Mouse (Mus musculus) stomach, postnatal 0 days (tissue): ENCODE results near the gene Utp3. TPM values are rescaled to one million over a fixed set of nuclear protein-coding genes. Genes with fewer than 3 reads are reported as not detected.
A peak's percentile ranks its signal among the peaks of the same experiment; 100 is the strongest.

ENCODE experiments used
- ATAC-seq: fragments of 200-750 bp; cut with Nextera tagmentation; 2 replicates; pipeline ENCODE4 v1.8.0; 2017; ENCODE audit not compliant: low FRiP score, low TSS enrichment
- DNase-seq: peaks from one replicate; pipeline ENCODE4 v3.0.0-alpha.2; 2016; ENCODE audit warnings: low spot score
- H3K27ac ChIP-seq: fragments of 300-500 bp; sonication (generic); replicated peaks from 2 replicates; pipeline ENCODE4 v1.5.1; 2014; ENCODE audit warnings: mild to moderate bottlenecking, control low read depth
- H3K27me3 ChIP-seq: fragments of 300-500 bp; sonication (generic); 2 replicates; pipeline ENCODE4 v1.6.1; 2014; ENCODE audit warnings: low read length; ENCODE audit not compliant: control insufficient read depth, insufficient read depth
- H3K36me3 ChIP-seq: fragments of 300-500 bp; sonication (generic); 2 replicates; pipeline ENCODE4 v1.6.1; 2014; ENCODE audit warnings: low read length, mixed read lengths; ENCODE audit not compliant: control insufficient read depth, insufficient read depth
- H3K4me1 ChIP-seq: fragments of 300-500 bp; sonication (generic); replicated peaks from 2 replicates; pipeline ENCODE4 v1.6.1; 2014; ENCODE audit warnings: antibody characterized with exemption; ENCODE audit not compliant: control insufficient read depth, insufficient read depth
- H3K4me2 ChIP-seq: fragments of 300-500 bp; sonication (generic); replicated peaks from 2 replicates; pipeline ENCODE4 v1.6.1; 2014; ENCODE audit warnings: low read depth, mild to moderate bottlenecking, control low read depth, moderate library complexity
- H3K4me3 ChIP-seq: fragments of 300-500 bp; sonication (generic); 2 replicates; pipeline ENCODE4 v1.5.1; 2014; ENCODE audit warnings: low read depth, low read length, control low read depth
- H3K9ac ChIP-seq: fragments of 300-500 bp; sonication (generic); 2 replicates; pipeline ENCODE4 v1.6.1; 2014; ENCODE audit warnings: mild to moderate bottlenecking, low read length, control low read depth, mixed read lengths
- H3K9me3 ChIP-seq: fragments of 300-500 bp; sonication (generic); 2 replicates; pipeline ENCODE4 v1.6.1; 2016; ENCODE audit warnings: low read length; ENCODE audit not compliant: control insufficient read depth
- CTCF ChIP-seq: IDR thresholded peaks from 2 replicates; pipeline ENCODE4 v1.5.1; 2016; ENCODE audit warnings: antibody characterized with exemption, low read depth, mild to moderate bottlenecking, moderate library complexity
- EP300 ChIP-seq: optimal IDR thresholded peaks from 2 replicates; pipeline ENCODE3; 2016; ENCODE audit warnings: antibody characterized with exemption
- WGBS: fragments of 180-500 bp; shearing (Covaris S2); extraction: QIAGEN DNeasy Blood & Tissue Kit; methylation state at CpG from one replicate; pipeline ENCODE4 v1.1.7; 2014; 5-methylcytosine and 5-hydroxymethylcytosine counted together
- polyA plus RNA-seq: library from polyadenylated mRNA; unstranded; fragments of >200 nt; fragmentation: Nextera tagmentation; extraction: Ambion mirVana; gene quantifications from 2 replicates; pipeline ENCODE4 v1.2.1, GENCODE M21; 2015

Utp3 gene
- polyA plus RNA-seq = 34.5 and 34.9 TPM in 2 replicates

DNA sequence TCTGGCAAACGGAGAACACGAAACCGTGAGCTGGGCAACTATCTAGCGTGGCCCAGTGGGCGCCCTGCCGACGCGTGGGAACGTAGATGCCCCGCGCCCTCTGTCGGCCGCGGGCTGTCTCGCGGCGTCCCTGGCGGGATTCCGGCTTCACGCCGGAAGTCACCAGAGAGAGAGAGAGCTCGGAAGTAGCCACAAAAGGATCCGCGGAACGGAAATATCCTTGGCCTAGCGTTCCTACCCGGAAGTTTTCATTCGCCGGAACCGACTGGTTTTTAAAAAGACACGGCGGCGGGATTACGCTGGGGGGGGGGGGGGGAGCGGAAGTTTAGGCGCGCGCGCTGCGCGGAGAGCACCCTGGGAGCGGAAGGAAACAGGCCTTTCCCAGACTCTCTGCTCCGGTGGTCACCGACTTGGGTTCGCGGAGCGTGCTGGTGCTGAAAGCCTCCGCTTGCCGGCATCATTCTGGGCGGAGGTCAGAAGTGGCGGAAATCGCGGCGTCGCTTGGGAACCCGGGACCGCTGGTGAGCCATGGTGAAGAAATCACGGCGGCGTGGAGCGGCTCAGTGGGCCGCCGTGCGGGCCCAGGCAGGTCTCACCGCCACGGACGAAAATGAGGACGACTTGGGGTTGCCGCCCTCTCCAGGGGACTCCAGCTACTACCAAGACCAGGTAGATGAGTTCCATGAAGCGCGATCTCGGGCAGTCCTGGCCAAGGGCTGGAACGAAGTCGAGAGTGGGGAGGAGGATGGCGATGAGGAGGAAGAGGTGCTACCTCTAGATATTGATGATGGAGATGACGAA is at the start of gene Utp3:
Utp3 (plus strand) TSS at position 377 of the 801 bp plus-strand sequence.
- under 1% methylated on average over 68 of the region's 76 CpGs for WGBS

DNA sequence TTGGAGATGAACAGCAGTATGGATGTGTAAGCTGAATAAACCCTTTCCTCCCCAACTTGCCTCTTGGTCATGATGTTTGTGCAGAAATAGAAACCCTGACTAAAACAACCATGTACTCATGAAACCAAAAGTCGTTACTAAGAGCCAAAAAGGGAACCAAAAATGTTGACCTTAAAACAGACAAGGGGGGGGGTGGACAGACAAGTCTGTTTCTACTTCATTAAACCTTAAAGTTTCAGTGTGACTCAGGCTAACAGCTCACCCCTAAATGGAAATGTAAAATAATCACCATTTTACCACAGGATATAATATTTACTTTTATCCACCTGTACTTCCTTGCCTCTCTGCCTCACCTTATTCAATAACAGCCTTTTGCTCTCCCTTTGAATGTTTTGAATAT is 45.7 kb upstream of the Utp3 start:
- 53% methylated on average over 1 of the region's 1 CpGs for WGBS
- TF ChIP-seq CTCF (no peak), EP300 (no peak)
- Histone ChIP-seq H3K9ac (no peak overlapping the region), H3K4me2 (no peak overlapping the region), H3K9me3 (no peaks in the 10 kb centered on the region), H3K27ac (no peak overlapping the region), H3K4me3 (no peak overlapping the region), H3K27me3 (no peaks in the 10 kb centered on the region), H3K36me3 (no peaks in the 10 kb centered on the region), H3K4me1 (no peaks in the 10 kb centered on the region)
- ATAC-seq = no peak
- DNase-seq = no peak

More for the DNA sequence above, at the start of gene Utp3:
- H3K4me3 ChIP-seq = peak within 1 kb of the TSS; percentile 81
- ATAC-seq (peak; percentile 97), DNase-seq (peak; percentile 98)
- TF ChIP-seq CTCF (peak; percentile 91), EP300 (peak; percentile 80)
- H3K27me3 ChIP-seq = no peaks in the 10 kb centered on the region
- no peaks in the 10 kb centered on the region for H3K9me3 ChIP-seq
- H3K9ac ChIP-seq = peak within 1 kb of the TSS; percentile 89
- H3K4me1 ChIP-seq = peaks cover 7% of the 10 kb centered on the region; the same call in 1 of the 2 replicates
- no peaks in the 10 kb centered on the region for H3K36me3 ChIP-seq
- H3K27ac ChIP-seq = peak within 1 kb of the TSS; percentile 94
- peak within 1 kb of the TSS; percentile 68 for H3K4me2 ChIP-seq

DNA sequence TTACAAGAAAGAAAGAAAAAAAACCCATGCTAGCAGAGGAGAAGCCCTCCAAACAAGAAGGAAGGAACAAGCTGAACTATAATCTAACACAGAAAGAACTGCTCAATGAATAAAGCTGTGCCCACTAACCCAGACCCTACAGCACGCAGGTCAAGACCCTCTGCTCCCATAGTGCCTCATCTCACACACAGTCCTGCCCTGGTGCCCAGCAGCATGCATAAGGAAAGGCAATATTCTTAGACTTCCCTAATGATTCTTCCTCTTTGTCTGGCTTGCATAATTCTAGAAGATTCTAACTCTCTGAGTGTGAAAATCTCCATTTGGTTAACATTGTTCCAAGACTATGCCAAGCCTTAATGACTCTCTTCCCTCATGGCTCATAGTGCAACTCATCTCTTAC is 45.3 kb upstream of the Utp3 start:
- no peak for TF ChIP-seq CTCF
- no peak for TF ChIP-seq EP300
- Histone ChIP-seq H3K4me2 (no peak overlapping the region), H3K36me3 (no peaks in the 10 kb centered on the region), H3K27ac (no peak overlapping the region), H3K9me3 (no peaks in the 10 kb centered on the region), H3K4me1 (no peaks in the 10 kb centered on the region), H3K9ac (no peak overlapping the region), H3K4me3 (no peak overlapping the region), H3K27me3 (no peaks in the 10 kb centered on the region)
- DNase-seq (no peak), ATAC-seq (no peak)
- 79% methylated on average over 1 of the region's 1 CpGs for WGBS

DNA sequence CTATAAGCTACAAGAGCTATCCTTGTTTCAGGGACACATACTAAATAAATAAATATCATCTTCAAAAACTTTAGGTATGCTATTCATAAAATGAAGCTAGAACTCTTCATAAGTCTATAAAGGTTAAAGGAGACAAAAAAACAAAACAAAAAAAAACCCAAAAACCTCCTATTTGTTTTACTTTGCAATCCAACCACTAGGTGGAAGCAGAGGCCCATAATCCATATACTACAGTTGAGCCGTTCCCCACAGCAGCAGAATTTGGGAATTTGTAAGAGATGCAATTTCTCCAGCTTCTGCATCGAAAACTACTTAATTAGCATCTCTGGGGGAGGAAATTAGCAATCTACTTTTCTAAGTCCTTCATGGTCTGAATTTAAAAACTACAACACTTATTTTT is 35.0 kb upstream of the Utp3 start:
- ATAC-seq (no peak), DNase-seq (peak; percentile 15)
- H3K4me2 ChIP-seq = no peak overlapping the region
- H3K9ac ChIP-seq = no peak overlapping the region
- 2% methylated on average over 2 of the region's 2 CpGs for WGBS
- no peaks in the 10 kb centered on the region for H3K4me1 ChIP-seq
- H3K9me3 ChIP-seq = no peaks in the 10 kb centered on the region
- H3K27ac ChIP-seq = no peak overlapping the region
- no peaks in the 10 kb centered on the region for H3K27me3 ChIP-seq
- no peaks in the 10 kb centered on the region for H3K36me3 ChIP-seq
- H3K4me3 ChIP-seq = no peak overlapping the region
- TF ChIP-seq CTCF (peak; percentile 86), EP300 (no peak)

GRCm38 (mm10) chr5:88527657-88528056 is 26.6 kb upstream of the Utp3 start, which contains the start of gene Jchain:
Gene Jchain, minus strand, starts transcription at chr5:88527891.
- no peaks in the 10 kb centered on the region for H3K9me3 ChIP-seq
- H3K4me2 ChIP-seq = no peak within 1 kb of the TSS
- WGBS = 87% methylated on average over 3 of the region's 3 CpGs
- no peak within 1 kb of the TSS for H3K4me3 ChIP-seq
- H3K36me3 ChIP-seq = no peaks in the 10 kb centered on the region
- H3K4me1 ChIP-seq = no peaks in the 10 kb centered on the region
- DNase-seq = no peak
- H3K27ac ChIP-seq = no peak within 1 kb of the TSS
- no peak within 1 kb of the TSS for H3K9ac ChIP-seq
- no peak for ATAC-seq
- H3K27me3 ChIP-seq = no peaks in the 10 kb centered on the region
- TF ChIP-seq CTCF (no peak), EP300 (no peak)

- ATAC-seq = peak; percentile 65; the same call in 1 of the 2 replicates
- WGBS = 41% methylated on average over 1 of the region's 1 CpGs
- TF ChIP-seq EP300 (no peak), CTCF (no peak)
Observed at GRCm38 (mm10) chr5:88530908-88531307, 23.4 kb upstream of the Utp3 start.

More at GRCm38 (mm10) chr5:88530908-88531307, 23.4 kb upstream of the Utp3 start:
- Histone ChIP-seq H3K27me3 (no peaks in the 10 kb centered on the region), H3K4me1 (no peaks in the 10 kb centered on the region), H3K9ac (no peak overlapping the region), H3K36me3 (no peaks in the 10 kb centered on the region), H3K4me2 (no peak overlapping the region), H3K9me3 (no peaks in the 10 kb centered on the region), H3K4me3 (no peak overlapping the region), H3K27ac (0 out of 2 replicates have a peak overlapping the region, but pooled peaks have one; percentile 18)
- DNase-seq = no peak
